Mouse (Mus musculus) embryonic facial prominence, embryonic 11.5 days (tissue): ENCODE measurements around the gene Zdhhc7. TPM values are rescaled to one million over a fixed set of nuclear protein-coding genes. Genes with fewer than 3 reads are reported as not detected.

Source experiments
- ATAC-seq: fragments of 200-750 bp; cut with Nextera tagmentation; replicated peaks from 2 replicates; pipeline ENCODE4 v1.8.0; 2017; ENCODE audit warnings: low read depth; ENCODE audit not compliant: insufficient number of reproducible peaks, low FRiP score, low TSS enrichment
- DNase-seq: peaks from one replicate; pipeline ENCODE4 v3.0.0-alpha.2; 2015; ENCODE audit warnings: low spot score
- H3K27ac ChIP-seq: fragments of 300-500 bp; sonication (generic); replicated peaks from 2 replicates; pipeline ENCODE4 v1.5.1; 2014; ENCODE audit warnings: mild to moderate bottlenecking, low read depth, low read length, control low read depth
- H3K27me3 ChIP-seq: fragments of 300-500 bp; sonication (generic); 2 replicates; pipeline ENCODE4 v1.6.1; 2014; ENCODE audit warnings: mild to moderate bottlenecking, low read length, moderate library complexity, mixed read lengths; ENCODE audit not compliant: control insufficient read depth, insufficient read depth
- H3K36me3 ChIP-seq: fragments of 300-500 bp; sonication (generic); replicated peaks from 2 replicates; pipeline ENCODE4 v1.6.1; 2014; ENCODE audit warnings: low read depth, mild to moderate bottlenecking, low read length, moderate library complexity, mixed read lengths; ENCODE audit not compliant: control insufficient read depth, insufficient read depth
- H3K4me1 ChIP-seq: fragments of 300-500 bp; sonication (generic); 2 replicates; pipeline ENCODE4 v1.6.1; 2014; ENCODE audit warnings: low read length, mixed read lengths; ENCODE audit not compliant: control insufficient read depth, insufficient read depth
- H3K4me2 ChIP-seq: fragments of 300-500 bp; sonication (generic); 2 replicates; pipeline ENCODE4 v1.6.1; 2014; ENCODE audit warnings: low read depth, mild to moderate bottlenecking, control low read depth, low read length, moderate library complexity
- H3K4me3 ChIP-seq: fragments of 300-500 bp; sonication (generic); 2 replicates; pipeline ENCODE4 v1.5.1; 2014; ENCODE audit warnings: low read depth, low read length, control low read depth
- H3K9ac ChIP-seq: fragments of 300-500 bp; sonication (generic); replicated peaks from 2 replicates; pipeline ENCODE4 v1.6.1; 2014; ENCODE audit warnings: mild to moderate bottlenecking, control low read depth, low read length
- H3K9me3 ChIP-seq: fragments of 300-500 bp; sonication (generic); replicated peaks from 2 replicates; pipeline ENCODE4 v1.6.1; 2016; ENCODE audit warnings: mild to moderate bottlenecking, low read length, inconsistent platforms, mixed read lengths; ENCODE audit not compliant: control insufficient read depth
- WGBS: fragments of 180-500 bp; shearing (Covaris S2); extraction: QIAGEN DNeasy Blood & Tissue Kit; methylation state at CpG from one replicate; pipeline ENCODE4 v1.1.7; 2014; 5-methylcytosine and 5-hydroxymethylcytosine counted together
- polyA plus RNA-seq: library from polyadenylated mRNA; unstranded; fragments of >200 nt; fragmentation: Nextera tagmentation; extraction: Ambion mirVana; gene quantifications from 2 replicates; pipeline ENCODE4 v1.2.1, GENCODE M21; 2014

The Zdhhc7 gene
- polyA plus RNA-seq, 1 experiment from 2014 or later, result 23.8 TPM

GRCm38 (mm10) chr8:120096486-120096885 lies 4.8 kb downstream of the Zdhhc7 start:
- Histone ChIP-seq H3K27me3 (no peaks in the 10 kb centered on the region), H3K4me2 (no peak overlapping the region), H3K27ac (no peak overlapping the region), H3K36me3 (peaks cover 3% of the 10 kb centered on the region; the same call in 1 of the 2 replicates), H3K9ac (no peak overlapping the region), H3K9me3 (no peaks in the 10 kb centered on the region), H3K4me3 (no peak overlapping the region), H3K4me1 (no peaks in the 10 kb centered on the region)
- 72% methylated on average over 2 of the region's 2 CpGs for WGBS
- no peak for DNase-seq
- ATAC-seq, result no peak

DNA sequence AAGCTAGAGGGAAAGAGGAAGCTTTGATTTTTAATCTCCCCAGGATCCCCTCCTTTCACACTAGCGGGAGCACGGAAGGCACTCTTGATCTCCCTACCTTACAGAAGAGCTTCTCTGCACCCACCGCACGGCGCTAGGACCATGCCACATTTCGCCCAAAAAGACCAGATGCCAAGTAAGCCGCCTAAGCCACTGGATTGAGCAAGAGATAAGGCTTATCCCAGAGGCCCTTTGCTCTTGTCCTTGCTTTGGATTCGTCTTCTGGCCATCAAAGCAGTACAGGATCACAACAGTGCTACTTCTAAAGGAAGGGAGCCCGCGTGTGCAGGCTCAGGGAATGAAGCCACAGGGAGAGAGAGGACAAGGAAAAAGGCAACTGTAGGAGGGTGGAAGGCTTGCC lies 6.5 kb downstream of the Zdhhc7 start:
- WGBS, result 90% methylated on average over 10 of the region's 10 CpGs
- Histone ChIP-seq H3K27me3 (no peaks in the 10 kb centered on the region), H3K4me3 (no peak overlapping the region), H3K36me3 (peaks cover 3% of the 10 kb centered on the region; the same call in 1 of the 2 replicates), H3K27ac (no peak overlapping the region), H3K9me3 (no peaks in the 10 kb centered on the region), H3K9ac (no peak overlapping the region), H3K4me1 (no peaks in the 10 kb centered on the region), H3K4me2 (no peak overlapping the region)
- no peak for DNase-seq
- ATAC-seq, result no peak

- no peak overlapping the region for H3K4me2 ChIP-seq
- no peak overlapping the region for H3K9ac ChIP-seq
- DNase-seq, result no peak
- no peaks in the 10 kb centered on the region for H3K4me1 ChIP-seq
- ATAC-seq, result no peak
- 95% methylated on average over 3 of the region's 3 CpGs for WGBS
- no peaks in the 10 kb centered on the region for H3K9me3 ChIP-seq
- H3K27ac ChIP-seq, result no peak overlapping the region
- no peak overlapping the region for H3K4me3 ChIP-seq
- peaks cover 3% of the 10 kb centered on the region; the same call in 1 of the 2 replicates for H3K36me3 ChIP-seq
- H3K27me3 ChIP-seq, result no peaks in the 10 kb centered on the region
These were observed 8.2 kb downstream of the Zdhhc7 start for GRCm38 (mm10) chr8:120093103-120093502.

- peaks cover 3% of the 10 kb centered on the region; the same call in 1 of the 2 replicates for H3K36me3 ChIP-seq
- H3K4me3 ChIP-seq, result no peak overlapping the region
- no peaks in the 10 kb centered on the region for H3K4me1 ChIP-seq
- no peak for DNase-seq
- no peak overlapping the region for H3K4me2 ChIP-seq
- no peak overlapping the region for H3K27ac ChIP-seq
- H3K9me3 ChIP-seq, result no peaks in the 10 kb centered on the region
- WGBS, result 88% methylated on average over 3 of the region's 3 CpGs
- H3K27me3 ChIP-seq, result no peaks in the 10 kb centered on the region
- ATAC-seq, result no peak
- H3K9ac ChIP-seq, result no peak overlapping the region
These were observed 10.2 kb downstream of the Zdhhc7 start for GRCm38 (mm10) chr8:120091032-120091431.

- H3K4me3 ChIP-seq, result no peak overlapping the region
- no peaks in the 10 kb centered on the region for H3K9me3 ChIP-seq
- H3K4me1 ChIP-seq, result no peaks in the 10 kb centered on the region
- no peak overlapping the region for H3K27ac ChIP-seq
- peaks cover 9% of the 10 kb centered on the region for H3K36me3 ChIP-seq
- DNase-seq, result no peak
- H3K9ac ChIP-seq, result no peak overlapping the region
- no peak for ATAC-seq
- 81% methylated on average over 7 of the region's 7 CpGs for WGBS
- H3K27me3 ChIP-seq, result no peaks in the 10 kb centered on the region
- no peak overlapping the region for H3K4me2 ChIP-seq
These were observed 11.8 kb downstream of the Zdhhc7 start for GRCm38 (mm10) chr8:120089511-120089910.

DNA sequence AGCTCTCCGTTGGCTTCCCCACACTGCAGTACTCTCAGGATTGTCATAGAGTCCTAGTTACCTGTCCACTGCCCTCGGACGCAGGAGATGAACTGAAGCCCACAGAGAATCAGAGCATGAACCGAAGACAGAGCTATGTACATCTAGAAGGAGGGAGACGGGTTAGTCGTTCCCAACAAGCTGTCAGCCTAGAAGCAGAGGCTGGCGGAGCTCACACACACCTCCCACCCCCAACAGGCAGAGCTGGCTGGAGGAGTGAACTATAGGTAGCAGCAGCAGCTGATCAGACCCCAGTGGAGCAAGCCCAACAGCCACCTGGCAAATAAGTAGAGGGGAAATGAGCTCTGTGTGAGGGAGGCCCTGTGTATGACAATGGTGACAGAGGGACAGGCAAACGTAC lies 16.5 kb downstream of the Zdhhc7 start:
- Histone ChIP-seq H3K4me3 (no peak overlapping the region), H3K4me2 (no peak overlapping the region), H3K27ac (no peak overlapping the region), H3K9me3 (no peaks in the 10 kb centered on the region), H3K9ac (no peak overlapping the region), H3K4me1 (no peaks in the 10 kb centered on the region), H3K36me3 (peaks cover 6% of the 10 kb centered on the region), H3K27me3 (no peaks in the 10 kb centered on the region)
- ATAC-seq (no peak), DNase-seq (no peak)
- 89% methylated on average over 8 of the region's 8 CpGs for WGBS

GRCm38 (mm10) chr8:120083261-120083660 lies 18.0 kb downstream of the Zdhhc7 start:
- Histone ChIP-seq H3K4me3 (no peak overlapping the region), H3K9me3 (no peaks in the 10 kb centered on the region), H3K4me2 (no peak overlapping the region), H3K27ac (no peak overlapping the region), H3K36me3 (peaks cover 6% of the 10 kb centered on the region), H3K9ac (no peak overlapping the region), H3K4me1 (no peaks in the 10 kb centered on the region), H3K27me3 (no peaks in the 10 kb centered on the region)
- no peak for ATAC-seq
- no peak for DNase-seq
- 95% methylated on average over 8 of the region's 8 CpGs for WGBS

DNA sequence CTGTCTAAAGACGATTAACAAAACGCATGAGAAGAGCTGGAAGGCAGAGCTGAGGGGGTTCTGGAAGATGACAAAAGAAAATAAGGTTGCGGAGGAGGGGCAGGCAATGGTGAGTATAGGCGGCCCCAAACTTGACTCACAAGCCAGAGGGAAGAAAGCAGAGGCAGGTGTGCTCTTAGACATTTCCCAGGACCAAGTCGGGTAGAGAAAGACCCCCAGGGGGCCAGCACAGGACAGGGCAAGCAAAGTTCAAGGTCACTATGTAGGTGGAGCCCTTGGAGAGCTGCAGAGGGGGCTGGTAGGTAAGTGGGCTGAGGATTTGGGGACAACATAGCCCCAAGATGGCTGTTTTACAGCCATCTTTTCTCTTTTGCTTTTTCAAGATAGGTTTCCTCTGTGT lies 21.9 kb downstream of the Zdhhc7 start:
- H3K36me3 ChIP-seq, result no peaks in the 10 kb centered on the region; the same call in none of the 2 replicates
- H3K4me2 ChIP-seq, result no peak overlapping the region
- no peak overlapping the region for H3K27ac ChIP-seq
- WGBS, result 53% methylated on average over 5 of the region's 5 CpGs
- H3K4me1 ChIP-seq, result no peaks in the 10 kb centered on the region
- DNase-seq (no peak), ATAC-seq (no peak)
- no peaks in the 10 kb centered on the region for H3K27me3 ChIP-seq
- no peak overlapping the region for H3K9ac ChIP-seq
- H3K4me3 ChIP-seq, result no peak overlapping the region
- H3K9me3 ChIP-seq, result no peaks in the 10 kb centered on the region
